Mouse (Mus musculus): ENCODE measurements around the gene Gm49396.

Gm49396 gene

GRCm38 (mm10) chr7:30563117-30563905 lies at the start of gene Gm49396, which contains the start of the genes U2af1l4 and Psenen:
Gene Gm49396, plus strand, starts transcription at chr7:30563344.
Gene U2af1l4, plus strand, starts transcription at chr7:30563301.
Gene Psenen, minus strand, starts transcription at chr7:30563627.
- peak; percentile 99 for DNase-seq

DNA sequence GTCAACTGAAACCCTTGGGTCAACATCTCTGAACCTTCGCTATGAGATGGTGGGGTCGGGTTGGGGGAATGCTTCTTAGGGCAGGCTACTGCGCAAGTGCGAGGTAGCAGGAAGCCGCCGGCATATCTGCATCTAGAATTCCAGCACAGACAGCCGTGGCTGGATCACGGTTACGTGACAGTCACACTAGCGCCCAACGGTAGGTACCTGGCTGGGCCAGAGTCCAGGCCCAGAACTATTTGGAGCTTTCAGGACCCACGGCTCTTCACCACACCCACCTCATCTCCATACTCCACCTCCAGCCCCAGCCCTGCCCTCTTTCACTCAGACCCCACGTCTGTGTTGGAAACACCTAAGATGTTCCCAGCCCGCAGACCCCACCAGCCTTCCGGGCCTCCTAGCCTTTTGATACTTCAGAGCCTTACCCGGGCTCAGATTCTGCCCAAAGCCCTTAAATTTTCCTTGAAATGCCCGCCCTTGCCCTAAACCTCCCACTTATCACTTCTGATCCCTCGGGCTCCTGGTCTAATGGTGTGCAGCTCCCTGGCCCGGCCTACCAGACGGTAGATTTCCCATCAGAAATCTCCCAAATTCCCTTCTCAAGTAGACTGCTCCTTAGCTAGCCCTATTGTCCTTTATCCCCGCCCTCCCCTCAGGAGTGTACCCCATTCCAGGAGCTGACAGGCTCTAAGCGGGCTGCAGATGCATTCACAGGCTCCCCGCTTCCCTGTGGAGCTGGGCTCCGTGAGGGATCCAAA lies 48.0 kb upstream of the Gm49396 start:
- no peak for DNase-seq

DNA sequence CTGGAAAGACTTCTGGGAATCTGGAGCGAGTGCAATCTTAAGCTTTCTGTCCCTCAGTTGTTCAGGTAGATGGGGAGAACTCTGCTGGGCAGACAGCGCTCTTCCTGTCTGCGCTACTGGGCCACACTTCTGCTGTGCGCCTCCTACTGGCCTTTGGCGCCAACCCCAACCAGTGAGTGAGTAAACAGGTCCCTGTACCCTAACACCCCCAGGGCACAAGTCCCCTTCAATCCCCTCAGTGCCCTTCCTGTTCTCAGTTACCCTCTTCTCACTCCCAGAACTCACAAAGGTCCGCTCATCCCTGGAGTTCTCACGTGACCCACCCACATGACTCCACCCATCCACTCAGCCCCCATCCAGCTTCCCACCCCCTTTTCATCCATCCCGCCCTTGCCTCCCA lies 44.8 kb upstream of the Gm49396 start:
- peak; percentile 18 for DNase-seq

DNA sequence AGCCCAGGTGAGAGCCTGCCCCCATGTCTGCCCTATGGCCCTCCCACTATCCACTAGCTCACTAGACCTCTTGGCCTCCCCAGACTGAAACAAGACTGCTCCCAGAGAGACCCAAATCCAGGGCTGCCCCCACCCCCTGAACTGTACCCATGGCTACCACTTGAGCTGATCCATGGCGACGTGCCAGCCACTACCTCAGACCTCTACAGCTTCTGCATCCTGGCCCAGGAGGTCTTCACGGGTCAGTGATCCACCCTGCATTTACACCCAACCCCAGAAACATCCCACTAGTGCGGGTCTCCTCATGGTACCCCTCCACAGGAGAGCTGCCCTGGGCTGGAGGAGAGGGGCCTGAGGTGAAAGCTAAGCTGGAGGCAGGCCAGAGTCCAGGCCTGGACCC lies 42.7 kb upstream of the Gm49396 start:
- peak; percentile 57 for DNase-seq

DNA sequence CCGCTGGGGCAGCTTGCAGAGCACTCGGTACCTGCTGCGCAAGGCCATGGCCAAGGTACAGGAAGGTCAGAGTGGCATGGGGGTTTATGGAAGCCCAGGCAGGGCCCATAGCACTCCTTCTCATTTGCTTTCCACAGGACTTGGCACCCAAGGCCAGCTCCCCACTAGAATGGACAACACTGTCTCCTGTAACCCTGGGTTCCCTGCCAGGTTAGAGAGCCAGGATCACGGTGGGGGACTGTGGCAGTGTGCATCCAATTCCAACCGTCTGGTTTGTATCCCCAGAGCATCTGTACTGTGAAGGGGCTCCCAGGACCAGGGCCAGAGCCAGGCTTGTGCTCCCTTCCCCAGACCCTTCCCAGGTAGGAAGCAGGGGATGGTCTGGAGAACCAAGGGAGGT lies 42.3 kb upstream of the Gm49396 start:
- no peak for DNase-seq

GRCm38 (mm10) chr7:30522871-30523270 lies 40.3 kb upstream of the Gm49396 start:
- DNase-seq, result no peak

DNA sequence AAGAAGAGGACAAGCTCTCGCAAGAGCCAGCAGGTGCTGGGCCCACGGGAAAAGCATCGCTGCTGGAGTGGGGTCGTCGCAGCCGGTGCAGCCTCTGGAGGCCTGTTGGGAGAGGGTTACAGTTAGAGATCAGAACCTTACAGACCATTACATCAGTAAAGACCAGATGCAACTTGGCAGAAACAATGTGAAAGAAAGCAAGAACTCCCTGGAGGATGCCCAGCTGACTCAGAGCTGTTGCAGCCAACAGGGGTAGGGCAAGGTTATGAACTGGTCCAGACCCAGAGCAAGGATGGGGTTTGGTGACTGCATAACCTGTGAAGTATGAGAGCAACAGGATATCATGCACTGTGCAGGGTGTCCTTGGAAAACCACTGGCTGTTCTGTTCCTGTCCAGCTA lies 38.7 kb upstream of the Gm49396 start:
- no peak for DNase-seq

- DNase-seq, result no peak
Observed at GRCm38 (mm10) chr7:30525954-30526353, 37.2 kb upstream of the Gm49396 start.

GRCm38 (mm10) chr7:30526399-30526798 lies 36.7 kb upstream of the Gm49396 start:
- no peak for DNase-seq

- DNase-seq, result no peak
Observed at GRCm38 (mm10) chr7:30526981-30527380, 36.2 kb upstream of the Gm49396 start.

DNA sequence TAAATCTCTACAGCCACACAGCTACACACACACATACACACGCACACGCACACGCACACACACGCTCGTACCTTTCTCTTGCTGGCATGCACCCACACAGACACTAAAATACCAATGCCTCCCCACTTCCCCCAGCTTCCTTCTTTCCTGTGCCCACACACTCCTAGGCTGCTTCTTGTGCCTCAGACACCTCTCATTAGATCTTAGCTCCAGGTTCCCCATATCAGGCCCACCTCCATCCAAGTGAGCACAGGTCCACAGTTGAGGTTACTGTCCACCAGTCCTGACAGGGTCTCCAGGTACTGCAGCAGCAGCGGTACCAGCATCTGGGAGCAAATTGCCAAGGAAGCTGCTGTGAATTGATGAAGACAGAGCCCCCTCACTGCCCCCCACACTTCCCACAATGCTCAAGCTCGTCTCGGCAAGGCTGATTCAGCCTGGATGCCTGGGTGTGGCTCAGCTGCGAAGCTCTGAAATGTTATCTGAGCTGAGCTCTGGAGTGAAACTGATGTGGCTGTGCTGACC lies 31.8 kb upstream of the Gm49396 start:
- no peak for DNase-seq

GRCm38 (mm10) chr7:30532931-30533330 lies 30.2 kb upstream of the Gm49396 start:
- DNase-seq, result peak; percentile 94

GRCm38 (mm10) chr7:30533941-30534632 lies 29.1 kb upstream of the Gm49396 start:
- DNase-seq, result peak; percentile 55

DNA sequence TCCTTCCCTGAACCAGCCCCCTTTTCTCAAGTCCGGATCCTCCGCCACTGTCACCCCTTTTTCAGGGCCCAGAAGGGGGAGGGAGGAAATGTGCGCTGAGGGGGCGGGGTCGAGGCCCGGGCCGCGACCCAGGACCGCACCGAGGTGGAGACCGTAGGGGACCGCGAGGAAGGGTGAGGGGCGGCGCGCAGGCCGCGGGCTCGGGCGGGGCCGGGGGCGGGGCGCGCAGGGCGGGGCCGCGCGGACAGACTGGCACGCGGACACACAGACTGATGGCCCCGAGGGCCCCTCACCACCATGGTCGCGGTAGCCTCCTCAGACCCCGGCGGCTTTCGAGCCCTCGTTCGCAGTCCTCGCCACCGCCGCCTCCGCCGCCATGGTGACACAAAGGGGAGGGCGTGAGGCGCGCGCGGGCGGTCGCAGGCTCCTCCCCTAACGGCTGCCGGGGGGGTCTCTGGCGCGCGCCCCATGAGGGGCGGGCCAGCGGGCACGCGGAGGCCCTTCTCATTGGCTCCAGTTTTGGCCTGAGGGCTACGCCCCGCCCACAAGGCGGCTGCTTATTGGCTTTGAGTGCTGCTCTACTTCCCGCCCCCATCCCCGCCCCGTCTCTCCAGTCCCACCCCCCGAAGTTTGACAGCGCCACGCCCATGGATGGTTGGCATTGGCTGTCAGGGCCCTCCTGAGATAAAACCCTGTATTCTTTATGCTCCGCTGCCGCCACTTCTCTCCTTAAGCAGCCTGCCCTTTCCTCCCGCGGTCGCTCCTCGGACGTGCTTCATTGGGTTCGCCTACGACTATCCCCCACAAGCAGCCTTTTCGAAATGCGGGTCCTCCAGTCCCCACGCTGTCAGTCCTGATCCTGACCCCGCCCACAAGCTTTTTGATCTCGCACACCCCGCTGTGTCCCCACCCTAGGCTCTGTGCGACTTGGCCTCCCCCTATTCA lies 28.2 kb upstream of the Gm49396 start, which contains the start of gene Arhgap33:
TSS of gene Arhgap33 (minus strand) at position 428 of the 945 bp plus-strand sequence.
- DNase-seq, result peak; percentile 99

GRCm38 (mm10) chr7:30540572-30540971 lies 22.6 kb upstream of the Gm49396 start:
- no peak for DNase-seq

- DNase-seq, result no peak
Observed at GRCm38 (mm10) chr7:30544327-30544726, 18.8 kb upstream of the Gm49396 start.

GRCm38 (mm10) chr7:30549880-30550279 lies 13.3 kb upstream of the Gm49396 start:
- no peak for DNase-seq

DNA sequence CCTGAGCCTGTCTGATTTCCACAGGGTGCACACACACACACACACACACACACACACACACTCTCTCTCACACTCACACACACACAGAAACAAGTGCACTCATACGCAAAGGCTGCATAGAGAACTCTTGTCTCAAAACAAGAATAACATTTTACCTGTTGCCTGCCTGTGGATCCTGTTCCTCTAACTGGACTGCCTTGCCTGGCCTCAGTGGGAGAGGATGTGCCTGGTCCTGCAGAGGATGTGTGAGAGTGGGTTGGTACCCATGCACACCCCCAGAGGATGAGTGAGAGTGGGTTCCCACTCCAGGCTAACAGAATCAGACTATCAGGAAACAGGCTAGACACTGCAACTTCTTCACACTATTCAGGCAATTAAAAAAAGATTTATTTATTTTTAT lies 12.5 kb upstream of the Gm49396 start:
- DNase-seq, result no peak

GRCm38 (mm10) chr7:30551445-30552101 lies 11.6 kb upstream of the Gm49396 start:
- no peak for DNase-seq

DNA sequence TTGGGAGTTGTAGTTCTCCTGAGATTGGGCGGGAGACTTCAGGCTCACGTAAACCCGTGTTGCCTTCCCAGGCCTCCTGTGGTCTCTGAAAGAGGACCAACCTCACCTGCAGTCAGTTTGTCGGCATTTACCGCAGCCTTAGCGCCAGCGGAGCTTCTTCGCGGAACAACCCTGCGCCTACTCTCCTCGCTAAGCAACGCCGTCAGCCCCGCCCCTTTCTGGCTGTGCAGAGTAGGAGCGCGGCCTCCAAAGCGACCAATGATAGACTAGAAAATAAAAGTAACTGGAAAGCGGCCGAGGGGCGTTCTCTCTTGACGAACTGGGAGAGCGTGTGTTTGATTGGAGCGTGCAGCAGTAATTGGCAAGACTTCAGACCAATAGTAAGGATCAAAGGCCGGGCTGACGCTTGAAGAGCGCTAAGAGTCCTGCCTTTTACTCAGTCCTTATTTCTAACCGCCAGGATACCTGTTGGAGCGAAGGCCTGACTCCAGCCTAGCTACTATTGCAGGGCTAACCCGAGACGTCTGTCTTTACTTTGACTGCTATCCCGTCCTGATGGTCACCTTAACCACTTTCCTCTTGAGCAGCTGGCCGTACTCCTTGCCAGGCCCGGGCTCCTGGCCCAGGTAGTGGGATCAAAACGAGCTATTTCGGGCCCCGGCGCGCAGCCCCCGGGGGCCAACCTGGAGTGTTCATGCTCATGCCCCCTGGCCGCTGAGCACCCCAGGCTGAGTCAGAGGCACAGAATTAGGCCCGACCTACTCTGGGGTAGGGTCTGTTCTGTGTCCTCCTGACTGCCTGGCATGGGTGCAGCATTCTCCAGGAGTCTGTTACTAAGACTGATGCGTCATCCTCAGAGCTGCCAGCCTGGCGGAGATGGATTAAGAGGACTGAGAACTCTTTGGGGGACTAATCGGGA lies 10.8 kb upstream of the Gm49396 start, which contains the start of the genes Hspb6 and Proser3:
TSS of gene Hspb6 (plus strand) at position 77 of the 919 bp plus-strand sequence.
TSS of gene Proser3 (minus strand) at position 198 of the 919 bp plus-strand sequence.
- DNase-seq, result peak; percentile 99

Data from retina, postnatal 1 day (tissue).